Comparison of ENCODE assay signal across 31 mouse cellular contexts in genomic region chr10:78422614-78423013, GRCm38 (mm10). TPM values are rescaled to one million over a fixed set of nuclear protein-coding genes. Genes with fewer than 3 reads are reported as not detected.
DNase-seq lines count a peak whose midpoint lies in the region; ATAC-seq and TF ChIP-seq lines count a peak whose summit lies in the region.
"Had no signal": no experiment of that assay in that cellular context is flagged by ENCODE, and none has a peak within 500 bp of the region (broad histone marks: within the 10 kb centered on the region; RNA-seq: fewer than 3 reads in every experiment).

No protein-coding gene starts in this region.

- no peaks in the 10 kb centered on the region for H3K27me3 ChIP-seq in CH12.LX (replicated peaks)
- H3K27me3 ChIP-seq in splenic B cell, adult 2 months (ENCODE audit: control insufficient read depth, insufficient read depth, low read length, poor library complexity, severe bottlenecking) = no peaks in the 10 kb centered on the region
- no peaks in the 10 kb centered on the region for H3K27me3 ChIP-seq in hindbrain, embryonic 16.5 days (replicated peaks; ENCODE audit: control insufficient read depth, insufficient read depth, low read length)
- H3K27me3 ChIP-seq: embryonic facial prominence, embryonic 12.5 days; forebrain, embryonic 15.5 days; heart, embryonic 12.5 days; limb, embryonic 12.5 days had no signal

- no peak overlapping the region for H3K9ac ChIP-seq in CH12.LX (ENCODE audit: insufficient read depth, low read depth)
- no peak overlapping the region for H3K9ac ChIP-seq in hindbrain, embryonic 16.5 days (ENCODE audit: low read depth, low read length)
- H3K9ac ChIP-seq: embryonic facial prominence, embryonic 12.5 days; forebrain, embryonic 15.5 days; heart, embryonic 12.5 days; hindbrain, embryonic 14.5 days; limb, embryonic 12.5 days; liver, postnatal 0 days had no signal

- WGBS in lung, adult 2 months = 90% methylated on average over 3 of the region's 3 CpGs
- 97% methylated on average over 3 of the region's 3 CpGs for WGBS in hindbrain, embryonic 16.5 days

- peaks cover 9 to 74% of the 10 kb centered on the region in 2 experiments for H3K4me1 ChIP-seq in CH12.LX (ENCODE audit: control insufficient read depth in 1 of 2, insufficient read depth in 2 of 2)
- H3K4me1 ChIP-seq in lung, adult 2 months (ENCODE audit: control insufficient read depth, insufficient read depth, low read length) = no peaks in the 10 kb centered on the region
- H3K4me1 ChIP-seq in hindbrain, embryonic 16.5 days (ENCODE audit: control insufficient read depth, insufficient read depth, low read depth, low read length) = peaks cover 5% of the 10 kb centered on the region; the same call in 1 of the 2 replicates

- peak; percentile 55 for DNase-seq in thymus, postnatal 0 days (ENCODE audit: low spot score)
- no peak for DNase-seq in thymus, postnatal 36 days
- no peak for DNase-seq in CH12.LX (ENCODE audit: extremely low read depth)
- peak; percentile 38 for DNase-seq in ZHBTc4 (ENCODE audit: low read depth, low spot score)
- DNase-seq in splenic B cell, adult 2 months (ENCODE audit: low read depth, low spot score) = peak; percentile 42
- no peak for DNase-seq in lung, adult 2 months
- DNase-seq: adrenal gland, adult 8-10 months; cerebellum, adult 8-10 months; cerebellum, postnatal 25 days; gastrocnemius, adult 2 months; gastrocnemius, postnatal 36 days; heart, adult 2 months; kidney, adult 18-20 months; kidney, postnatal 36 days; liver, postnatal 0 days; lung, postnatal 10 days; right cerebral cortex, postnatal 4 days; thymus, adult 2 months had no signal

- peaks cover 6 to 12% of the 10 kb centered on the region in 2 experiments for H3K36me3 ChIP-seq in CH12.LX (replicated peaks in 1 of 2; ENCODE audit: control insufficient read depth in 1 of 2, insufficient read depth in 1 of 2, low read length in 1 of 2)
- H3K36me3 ChIP-seq in splenic B cell, adult 2 months (ENCODE audit: control insufficient read depth, insufficient read depth, low read length, poor library complexity, severe bottlenecking) = no peaks in the 10 kb centered on the region; the same call in 1 of the 2 replicates
- H3K36me3 ChIP-seq in hindbrain, embryonic 16.5 days (ENCODE audit: control insufficient read depth, insufficient read depth, low read length) = peaks cover 4% of the 10 kb centered on the region

- TF ChIP-seq EP300 in CH12.LX (IDR thresholded peaks at IDR 0.05; ENCODE audit: low read length) = no peak

- no peak for TF ChIP-seq RAD21 in CH12.LX (IDR thresholded peaks at IDR 0.05; ENCODE audit: low read depth, low read length)

- no peak overlapping the region for H3K4me3 ChIP-seq in CH12.LX (replicated peaks in 1 of 3; ENCODE audit: low read depth in 2 of 3, low read length in 2 of 3, poor library complexity in 1 of 3)
- H3K4me3 ChIP-seq in lung, adult 2 months (replicated peaks; ENCODE audit: extremely low read depth, low read depth, low read length) = no peak overlapping the region
- H3K4me3 ChIP-seq in hindbrain, embryonic 16.5 days (ENCODE audit: low read length) = no peak overlapping the region
- H3K4me3 ChIP-seq: embryonic facial prominence, embryonic 12.5 days; forebrain, embryonic 15.5 days; gastrocnemius, adult 2 months; heart, adult 2 months; heart, embryonic 12.5 days; layer of hippocampus, adult 2 months; left cerebral cortex, adult 2 months; limb, embryonic 12.5 days had no signal

- no peaks in the 10 kb centered on the region for H3K9me3 ChIP-seq in CH12.LX (replicated peaks; ENCODE audit: low read length)
- no peaks in the 10 kb centered on the region for H3K9me3 ChIP-seq in hindbrain, embryonic 16.5 days (ENCODE audit: control insufficient read depth, low read length)
- H3K9me3 ChIP-seq: embryonic facial prominence, embryonic 12.5 days; forebrain, embryonic 15.5 days; heart, embryonic 12.5 days; limb, embryonic 12.5 days had no signal

- dilution Hi-C loops in CH12.LX (cut with MboI; ENCODE audit: extremely low pct_ligation_motif_present, extremely low pct_unique_long_range_greater_than_20kb, low sequenced_read_pairs) = no loop called here

- H3K4me2 ChIP-seq in CH12.LX (ENCODE audit: insufficient read depth, low read depth, poor library complexity, severe bottlenecking) = no peak overlapping the region
- H3K4me2 ChIP-seq in hindbrain, embryonic 16.5 days (ENCODE audit: low read length) = no peak overlapping the region
- H3K4me2 ChIP-seq: embryonic facial prominence, embryonic 12.5 days; forebrain, embryonic 15.5 days; heart, embryonic 12.5 days; hindbrain, embryonic 14.5 days; limb, embryonic 12.5 days; liver, embryonic 11.5 days; midbrain, embryonic 11.5 days had no signal

- no peak for TF ChIP-seq CTCF in CH12.LX (conservative IDR thresholded peaks at IDR 0.05 in 1 of 2, IDR thresholded peaks at IDR 0.05 in 1 of 2; ENCODE audit: low read depth in 2 of 2, low read length in 2 of 2)
- TF ChIP-seq CTCF in lung, adult 2 months (IDR thresholded peaks at IDR 0.05; ENCODE audit: insufficient read depth, low read length) = no peak

- TF ChIP-seq POLR2A in CH12.LX (IDR thresholded peaks at IDR 0.05; ENCODE audit: low read depth, low read length) = peak; percentile 25; the same call in 1 of the 2 replicates
- no peak for TF ChIP-seq POLR2A in lung, adult 2 months (IDR thresholded peaks at IDR 0.05; ENCODE audit: borderline replicate concordance, extremely low read depth, low read depth, low read length)

- no peak overlapping the region for H3K27ac ChIP-seq in CH12.LX (ENCODE audit: insufficient read depth, low read depth)
- H3K27ac ChIP-seq in hindbrain, embryonic 16.5 days (ENCODE audit: low read depth, low read length) = no peak overlapping the region
- H3K27ac ChIP-seq: embryonic facial prominence, embryonic 12.5 days; forebrain, embryonic 15.5 days; gastrocnemius, adult 2 months; heart, adult 2 months; hindbrain, embryonic 14.5 days; layer of hippocampus, adult 2 months; left cerebral cortex, adult 2 months; limb, embryonic 12.5 days; macrophage had no signal

- ATAC-seq in hindbrain, embryonic 16.5 days = no peak
- ATAC-seq: activated CD4-positive, CD25-positive, alpha-beta regulatory T cell, adult 4 months; forebrain, embryonic 15.5 days; liver, postnatal 0 days; midbrain, embryonic 16.5 days had no signal

- in situ Hi-C loops in CH12.LX (cut with MboI; ENCODE audit: low pct_ligation_motif_present, low pct_unique_long_range_greater_than_20kb, low sequenced_read_pairs) = no loop called here

- no peaks in the 10 kb centered on the region for H3K79me2 ChIP-seq in CH12.LX (replicated peaks; ENCODE audit: control insufficient read depth, extremely low read depth, insufficient read depth, poor library complexity, severe bottlenecking)

TF ChIP-seq in CH12.LX, 34 proteins besides CTCF, POLR2A, EP300 and RAD21:
- TF ChIP-seq TBP (conservative IDR thresholded peaks at IDR 0.05; ENCODE audit: low read depth, low read length) (no peak), NRF1 (IDR thresholded peaks at IDR 0.05; ENCODE audit: low read depth, low read length) (no peak), ELF1 (IDR thresholded peaks at IDR 0.05; ENCODE audit: low read depth, low read length) (no peak), POLR2AphosphoS2 (IDR thresholded peaks at IDR 0.05; ENCODE audit: low read depth, low read length) (no peak), MYC (IDR thresholded peaks at IDR 0.05; ENCODE audit: low read depth, low read length) (no peak), JUND (conservative IDR thresholded peaks at IDR 0.05; ENCODE audit: low read depth, low read length) (no peak), SIN3A (IDR thresholded peaks at IDR 0.05; ENCODE audit: low read length) (no peak), ZMIZ1 (IDR thresholded peaks at IDR 0.05; ENCODE audit: low read depth, low read length) (no peak), ETS1 (conservative IDR thresholded peaks at IDR 0.05; ENCODE audit: low read depth, low read length) (no peak), RCOR1 (conservative IDR thresholded peaks at IDR 0.05; ENCODE audit: low read depth, low read length) (no peak), BHLHE40 (IDR thresholded peaks at IDR 0.05; ENCODE audit: low read depth, low read length) (no peak), MAX (IDR thresholded peaks at IDR 0.05; ENCODE audit: low read length) (no peak), UBTF (IDR thresholded peaks at IDR 0.05; ENCODE audit: low read depth, low read length) (no peak), E2F4 (IDR thresholded peaks at IDR 0.05; ENCODE audit: insufficient replicate concordance, low read depth, low read length) (no peak), HCFC1 (IDR thresholded peaks at IDR 0.05; ENCODE audit: low read depth, low read length) (no peak), MEF2A (IDR thresholded peaks at IDR 0.05; ENCODE audit: borderline replicate concordance, low read depth, low read length) (no peak), NELFE (IDR thresholded peaks at IDR 0.05; ENCODE audit: low read depth, low read length) (no peak)

RNA-seq across cellular contexts. Expression of gene Cstb, which starts 2.9 kb away (rescaled TPM):
- 1,727 and 1,921 TPM in 2 replicates for polyA plus RNA-seq in thymus, postnatal 0 days (2015; fragmentation: Nextera tagmentation; extraction: Ambion mirVana)
- total RNA-seq in CH12.LX (2012; rRNA removed) (124 and 139 TPM in 2 replicates), CH12.LX (2014; rRNA removed) (226 and 239 TPM in 2 replicates)
- polyA plus RNA-seq in CH12.LX (2012; ENCODE audit: insufficient read length, low read depth) = 194 and 206 TPM in 2 replicates
- polyA plus RNA-seq in lung, adult 2 months (2012; rRNA removed) = 51.9 and 62.7 TPM in 2 replicates
- polyA plus RNA-seq in hindbrain, embryonic 16.5 days (2015; fragmentation: Nextera tagmentation; extraction: Ambion mirVana) = 86.1 and 102 TPM in 2 replicates

RNA-seq across cellular contexts. Expression of gene Rrp1, which starts 9.8 kb away (rescaled TPM):
- 373 and 391 TPM in 2 replicates for polyA plus RNA-seq in thymus, postnatal 0 days (2015; fragmentation: Nextera tagmentation; extraction: Ambion mirVana)
- total RNA-seq in CH12.LX (2012; rRNA removed) = 189 and 203 TPM in 2 replicates
- total RNA-seq in CH12.LX (2014; rRNA removed) = 127 and 138 TPM in 2 replicates
- polyA plus RNA-seq in CH12.LX (2012; ENCODE audit: insufficient read length, low read depth) = 327 and 659 TPM in 2 replicates
- 57.4 and 82.5 TPM in 2 replicates for polyA plus RNA-seq in lung, adult 2 months (2012; rRNA removed)
- 422 and 440 TPM in 2 replicates for polyA plus RNA-seq in hindbrain, embryonic 16.5 days (2015; fragmentation: Nextera tagmentation; extraction: Ambion mirVana)

RNA-seq across cellular contexts. Expression of gene Pdxk, which starts 42.2 kb away (rescaled TPM):
- polyA plus RNA-seq in thymus, postnatal 0 days (2015; fragmentation: Nextera tagmentation; extraction: Ambion mirVana) = 16.4 and 17.9 TPM in 2 replicates
- total RNA-seq in CH12.LX (2012; rRNA removed) = 6.4 and 8.4 TPM in 2 replicates
- 4.3 TPM in 2 replicates for total RNA-seq in CH12.LX (2014; rRNA removed)
- 6.3 and 6.8 TPM in 2 replicates for polyA plus RNA-seq in CH12.LX (2012; ENCODE audit: insufficient read length, low read depth)
- 20.4 and 21.5 TPM in 2 replicates for polyA plus RNA-seq in lung, adult 2 months (2012; rRNA removed)
- 52.5 and 59.5 TPM in 2 replicates for polyA plus RNA-seq in hindbrain, embryonic 16.5 days (2015; fragmentation: Nextera tagmentation; extraction: Ambion mirVana)

Comparison
In these comparisons a context has a peak if more than half of its experiments do, and no peak if none do; other contexts are left out.
1. DNase-seq: peak in thymus, postnatal 0 days (single experiment), ZHBTc4 (single experiment) and splenic B cell, adult 2 months (single experiment); none in thymus, postnatal 36 days (0 of 2), CH12.LX (single experiment) and lung, adult 2 months (single experiment).